Mouse (Mus musculus): Measurements from ENCODE around the gene Olfr544.

The Olfr544 gene

DNA sequence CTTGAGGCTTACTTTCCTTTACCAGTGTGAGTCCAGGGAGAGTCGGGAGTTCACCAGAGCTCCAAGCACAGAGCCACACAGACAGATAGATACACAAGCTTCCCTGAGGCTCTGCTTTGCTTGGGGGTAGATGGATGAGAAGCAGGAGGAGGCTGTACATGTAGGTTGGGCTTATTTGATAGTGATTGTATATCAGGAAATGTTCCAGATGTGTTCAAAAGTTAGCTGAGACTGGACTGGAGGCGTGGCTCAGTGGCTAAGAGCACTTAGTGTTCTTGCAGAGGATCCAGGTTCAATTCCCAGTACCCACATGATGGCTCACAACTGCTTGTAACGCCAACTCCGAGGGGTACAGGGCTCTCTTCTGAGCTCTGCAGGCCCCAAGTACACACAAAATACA, 9.7 kb downstream of the Olfr544 start:
- no peak for DNase-seq (ENCODE audit: extremely low spot score, low read depth, low spot score)

DNA sequence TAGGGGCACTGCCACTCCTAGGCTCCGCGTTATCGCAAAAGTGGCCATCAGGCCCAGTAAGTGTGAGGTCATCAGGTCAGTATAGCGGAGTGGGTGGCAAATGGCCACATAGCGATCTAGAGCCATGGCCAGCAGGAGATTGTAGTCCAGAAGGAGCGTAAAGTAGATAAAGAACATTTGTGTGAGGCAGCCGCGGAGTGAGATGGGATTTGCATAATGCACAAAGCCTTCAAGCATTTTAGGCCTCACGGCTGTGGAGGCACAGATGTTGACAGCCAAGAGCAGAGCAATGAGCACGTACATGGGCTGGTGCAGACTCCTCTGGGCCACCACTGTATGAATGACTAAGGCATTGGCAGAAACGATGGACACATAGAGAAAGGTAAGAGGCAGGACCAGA, 10.7 kb downstream of the Olfr544 start:
- no peak for DNase-seq (ENCODE audit: extremely low spot score, low read depth, low spot score)

GRCm38 (mm10) chr7:102476601-102477000, 11.5 kb downstream of the Olfr544 start:
- no peak for DNase-seq (ENCODE audit: extremely low spot score, low read depth, low spot score)

- no peak for DNase-seq (ENCODE audit: extremely low spot score, low read depth, low spot score)
Observed at GRCm38 (mm10) chr7:102472675-102473074, 15.4 kb downstream of the Olfr544 start.

GRCm38 (mm10) chr7:102467566-102467965, 20.5 kb downstream of the Olfr544 start:
- no peak for DNase-seq (ENCODE audit: extremely low spot score, low read depth, low spot score)

- no peak for DNase-seq (ENCODE audit: extremely low spot score, low read depth, low spot score)
Observed at GRCm38 (mm10) chr7:102458618-102459380, 29.3 kb downstream of the Olfr544 start.

DNA sequence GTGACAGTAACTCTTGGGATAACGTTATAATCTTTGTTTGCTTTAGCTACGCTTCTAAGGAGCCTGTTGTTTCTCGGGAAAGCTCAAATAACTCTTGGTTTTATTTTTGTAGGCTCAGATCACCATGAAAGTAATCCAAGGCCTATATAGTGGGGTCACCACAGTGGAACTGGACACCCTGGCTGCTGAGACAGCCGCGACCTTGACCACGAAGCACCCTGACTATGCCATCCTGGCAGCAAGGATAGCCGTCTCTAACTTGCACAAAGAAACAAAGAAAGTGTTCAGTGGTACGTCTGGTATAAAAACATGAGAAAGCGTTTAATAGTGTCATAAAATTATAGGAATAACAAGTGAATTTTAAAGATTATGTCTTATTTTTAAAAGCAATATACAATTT, 41.7 kb downstream of the Olfr544 start:
- DNase-seq (ENCODE audit: extremely low spot score, low read depth, low spot score), result no peak

DNA sequence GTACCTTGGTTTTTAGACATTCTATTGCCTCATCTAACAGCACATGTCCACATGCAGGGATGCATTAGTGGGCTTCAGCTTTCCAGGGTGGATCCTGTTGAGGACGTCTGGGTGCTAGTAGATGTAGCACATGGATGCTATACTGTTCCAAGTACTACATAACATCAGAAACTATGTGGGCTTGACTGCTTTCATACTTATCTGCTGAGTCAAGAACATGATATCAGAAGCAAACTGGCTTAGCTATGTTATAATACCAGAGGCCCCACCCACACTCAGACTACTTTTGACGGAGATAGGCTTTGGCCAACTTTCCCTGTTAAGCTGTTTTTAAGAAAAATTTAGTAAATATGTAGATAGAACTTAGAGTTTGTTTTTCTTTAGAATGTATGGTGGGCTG, 43.8 kb downstream of the Olfr544 start:
- no peak for DNase-seq (ENCODE audit: extremely low spot score, low read depth, low spot score)

DNA sequence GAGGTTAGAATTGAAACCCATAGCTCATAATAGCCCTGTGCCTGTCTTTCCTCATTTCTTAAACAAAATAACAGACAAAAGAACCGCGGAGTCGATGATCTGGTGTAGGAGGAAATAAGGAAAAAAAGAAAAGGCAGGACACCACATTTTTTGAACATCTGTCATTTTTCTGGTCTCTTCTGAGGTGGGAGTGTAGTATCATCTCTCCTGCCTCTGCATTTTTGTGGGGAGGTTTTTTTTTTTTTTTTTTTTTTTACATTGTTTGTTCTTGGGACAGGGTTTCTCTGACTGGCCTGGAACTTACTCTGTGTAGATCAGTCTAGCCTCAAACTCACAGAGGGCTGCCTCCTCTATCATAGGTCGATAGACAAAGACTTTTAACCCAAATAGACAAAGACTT, 45.7 kb downstream of the Olfr544 start:
- DNase-seq (ENCODE audit: extremely low spot score, low read depth, low spot score), result no peak

GRCm38 (mm10) chr7:102441657-102442391, 46.3 kb downstream of the Olfr544 start, which contains the start of gene Rrm1:
Gene Rrm1, plus strand, starts transcription at chr7:102441695.
- DNase-seq (ENCODE audit: extremely low spot score, low read depth, low spot score), result peak; percentile 97

DNA sequence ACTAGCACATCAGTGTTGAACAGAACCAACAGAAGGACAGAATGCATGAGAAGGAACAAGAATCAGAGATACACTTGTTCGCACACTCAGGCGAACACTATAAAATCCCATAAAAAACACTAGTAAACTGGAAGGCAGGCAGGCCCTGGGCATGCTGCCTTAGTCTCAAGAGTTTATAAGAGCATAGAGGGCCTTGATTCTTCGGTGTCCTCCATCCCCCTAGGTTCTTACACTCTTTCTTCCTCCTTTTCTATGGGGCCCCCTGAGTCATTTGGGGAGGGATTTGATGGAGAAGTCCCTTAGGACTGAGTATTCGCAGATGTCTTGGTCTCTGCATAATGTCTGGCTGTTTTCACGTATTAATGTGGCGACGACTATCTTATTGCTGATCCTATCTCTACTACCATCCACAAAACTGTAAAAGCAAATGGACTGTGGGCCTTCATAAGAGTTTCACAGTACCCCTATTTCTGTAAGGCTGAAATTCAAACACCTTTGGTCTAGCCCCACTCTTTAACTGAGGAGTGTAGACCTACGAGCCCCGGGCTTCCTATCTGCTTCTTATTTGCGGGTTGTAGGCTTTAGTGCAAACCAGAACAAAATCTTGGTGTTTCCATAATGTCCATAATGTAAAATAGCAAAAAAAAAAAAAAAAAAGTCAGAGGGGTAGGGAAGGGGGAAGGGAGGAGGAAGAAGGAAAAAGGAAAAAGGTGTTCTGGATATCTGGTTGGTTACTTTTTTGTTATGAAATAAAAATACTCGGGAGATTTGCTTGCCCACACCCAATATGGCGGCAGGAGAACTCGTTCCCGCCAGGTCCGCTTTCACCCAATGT, 47.1 kb downstream of the Olfr544 start:
- DNase-seq (ENCODE audit: extremely low spot score, low read depth, low spot score), result no peak

- no peak for DNase-seq (ENCODE audit: extremely low spot score, low read depth, low spot score)
Observed at GRCm38 (mm10) chr7:102434344-102434743, 53.8 kb downstream of the Olfr544 start.
